Mouse (Mus musculus) yolk sac, embryonic 10.5 days (tissue): ENCODE measurements at regions not wholly inside any gene's neighbourhood (a gene's known extent, or its start where the extent isn't known, plus 50 kb on each side); places are given as distances from the start of the nearest gene placed in this dataset.
"Not testable (repeated sequence)": the region's sequence is repeated elsewhere in the genome, so short reads cannot be mapped to it uniquely, and the experiment has no call there.

ENCODE experiments used
- DNase-seq: peaks from one replicate; pipeline ENCODE4 v3.0.0-alpha.2; 2017; ENCODE audit warnings: low spot score

DNA sequence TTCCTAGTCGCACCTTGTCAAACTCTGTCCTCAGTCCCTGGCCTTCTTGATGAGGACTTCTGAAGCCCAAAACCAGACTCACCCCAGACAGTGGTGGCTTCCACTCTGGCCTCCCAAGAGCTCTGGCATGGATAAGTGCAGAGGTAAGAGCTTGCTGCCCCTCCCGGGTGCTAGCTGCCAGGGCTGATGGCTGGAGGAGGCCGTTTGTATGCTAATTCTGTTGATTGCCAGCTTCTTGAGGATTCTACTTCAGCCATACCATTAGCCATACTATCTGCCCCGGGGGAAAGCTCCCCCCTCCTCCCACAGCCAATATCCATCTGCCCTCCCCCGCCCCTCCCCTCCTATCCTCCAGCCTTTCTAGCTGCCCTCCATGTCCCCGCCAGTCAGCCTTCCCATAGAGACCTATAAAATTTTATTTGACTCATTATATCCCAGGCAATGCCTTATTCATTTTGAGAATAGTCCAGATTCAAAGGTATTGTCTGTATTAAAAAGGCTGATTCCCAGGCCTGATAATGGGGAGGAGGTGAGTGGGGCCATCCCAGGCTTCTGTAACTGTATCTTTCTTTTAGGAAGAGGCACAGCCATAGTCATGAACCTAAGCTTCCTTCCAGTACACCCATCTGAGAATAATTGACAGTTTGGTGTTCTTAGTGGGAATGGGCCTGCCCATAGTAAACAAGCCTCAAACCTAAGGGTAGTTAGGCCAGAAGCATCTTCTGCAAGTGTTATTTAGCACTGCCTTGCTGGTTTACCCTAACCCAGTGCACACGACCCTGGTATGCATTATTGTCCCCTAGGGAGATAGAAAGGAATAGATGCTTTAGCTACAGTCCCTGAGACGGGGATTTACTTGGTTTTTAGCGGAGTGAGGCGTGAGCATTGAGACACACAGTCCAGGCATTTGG is 239.2 kb upstream of the 1700012A03Rik start:
- DNase-seq = no peak

DNA sequence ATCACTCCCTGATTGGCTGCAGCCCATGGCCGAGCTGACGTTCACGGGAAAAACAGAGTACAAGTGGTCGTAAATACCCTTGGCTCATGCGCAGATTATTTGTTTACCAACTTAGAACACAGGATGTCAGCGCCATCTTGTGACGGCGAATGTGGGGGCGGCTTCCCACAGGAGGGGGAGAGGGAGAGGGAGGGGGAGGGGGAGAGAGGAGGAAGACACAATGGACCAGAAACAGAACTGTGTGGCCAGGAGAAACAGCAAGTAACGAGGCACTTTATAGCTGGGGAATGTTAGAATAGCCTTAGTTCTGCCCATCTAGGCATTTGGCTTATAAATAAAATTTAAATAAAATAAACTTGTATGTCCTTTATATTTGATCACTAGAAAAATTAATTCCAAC is 240.7 kb upstream of the Podxl start:
- DNase-seq = not testable (repeated sequence)

DNA sequence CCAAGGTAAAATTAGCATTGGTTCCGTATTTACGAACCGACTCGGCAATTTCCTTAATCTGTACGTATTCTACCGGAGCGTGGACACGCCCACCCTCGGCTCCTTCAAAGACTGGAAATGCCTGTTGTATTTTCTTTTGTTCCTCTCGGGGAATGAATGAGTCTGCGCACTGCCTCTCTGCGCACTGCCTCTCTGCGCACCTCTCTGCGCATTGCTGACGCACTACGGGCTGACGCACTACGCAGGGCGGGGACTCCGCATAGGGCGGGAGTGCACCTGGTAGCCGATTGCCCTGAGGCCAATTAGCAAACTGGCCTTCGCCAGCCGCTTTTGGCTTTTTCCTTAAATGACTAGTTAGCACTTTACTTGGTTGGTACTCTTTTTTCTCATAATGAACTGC is 239.4 kb upstream of the Podxl start:
- DNase-seq = not testable (repeated sequence)

DNA sequence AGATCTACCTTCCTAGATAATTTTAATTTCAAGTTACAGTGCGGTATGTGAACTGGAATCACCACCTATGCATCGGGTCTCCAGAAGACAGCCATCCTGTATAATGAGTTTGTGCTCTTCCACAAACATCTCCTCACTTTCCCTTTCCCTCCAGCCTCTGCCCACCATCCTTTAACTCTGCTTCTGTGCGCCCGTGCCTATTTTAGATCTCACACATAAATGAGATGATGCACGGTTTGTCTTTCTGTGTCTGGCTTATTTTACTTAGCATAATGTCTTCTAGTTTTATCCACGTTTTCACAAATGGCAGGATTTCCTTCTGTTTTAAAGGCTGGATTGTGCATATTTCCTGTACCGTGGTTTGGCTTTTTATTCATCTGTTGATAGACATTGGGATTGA is 227.8 kb upstream of the Podxl start:
- no peak for DNase-seq

DNA sequence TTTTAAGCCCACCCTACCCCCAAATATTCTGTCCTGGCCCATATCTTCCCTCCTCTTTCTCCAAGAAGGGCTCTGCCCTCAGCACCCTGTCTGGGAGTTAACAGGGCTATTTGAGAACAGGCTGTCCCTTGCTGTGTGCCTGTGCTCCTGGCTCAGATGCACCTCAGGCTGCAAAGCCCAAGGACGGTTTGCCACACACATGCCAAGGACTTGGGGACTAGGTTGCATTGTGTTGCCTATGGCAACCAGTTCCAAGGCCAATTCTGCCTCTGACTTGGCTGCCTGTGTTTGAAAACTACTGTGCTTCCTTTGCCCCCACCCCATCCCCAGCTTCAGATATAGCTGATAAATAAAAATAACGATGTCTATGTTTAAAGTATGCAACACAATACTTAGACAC is 227.1 kb upstream of the Podxl start:
- DNase-seq = no peak

DNA sequence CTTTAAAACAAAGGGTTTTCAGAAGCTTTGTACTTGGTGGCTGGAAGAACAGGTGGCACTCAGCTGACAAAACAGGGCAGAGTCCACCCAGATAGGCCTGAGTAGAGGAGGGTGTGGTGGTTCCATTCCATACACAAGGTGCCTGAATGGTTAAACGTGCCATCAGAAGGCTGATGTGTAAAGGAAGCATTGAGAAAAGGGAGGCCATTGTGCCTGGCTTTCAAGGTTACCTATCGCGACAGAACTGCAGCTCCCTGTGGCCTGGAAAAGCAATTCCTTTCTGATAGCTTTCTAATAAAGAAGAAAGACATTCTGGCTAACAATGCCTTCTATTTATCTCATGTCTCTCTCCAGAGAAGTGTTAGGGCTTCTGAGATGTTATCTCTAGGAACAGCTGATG is 213.1 kb upstream of the Podxl start:
- DNase-seq = no peak

DNA sequence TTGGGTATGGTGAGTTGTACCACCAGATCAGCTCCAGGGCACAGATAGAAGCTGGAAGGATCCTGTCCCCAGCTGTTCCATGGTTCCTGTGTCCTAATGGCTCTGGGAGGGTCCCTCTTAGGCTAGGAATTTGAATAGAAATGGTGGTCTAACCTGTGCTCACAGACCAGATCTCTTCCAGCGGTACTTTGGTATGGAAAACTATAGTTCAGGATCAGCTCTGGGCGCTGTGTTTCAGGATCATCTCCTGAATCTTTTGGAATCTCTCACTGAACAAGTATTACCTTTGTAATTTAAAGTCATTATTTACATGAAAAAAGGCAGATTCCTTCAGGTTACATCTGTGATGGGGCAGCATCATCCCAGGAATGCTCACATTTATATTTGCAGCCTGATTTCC is 208.1 kb upstream of the Podxl start:
- no peak for DNase-seq

DNA sequence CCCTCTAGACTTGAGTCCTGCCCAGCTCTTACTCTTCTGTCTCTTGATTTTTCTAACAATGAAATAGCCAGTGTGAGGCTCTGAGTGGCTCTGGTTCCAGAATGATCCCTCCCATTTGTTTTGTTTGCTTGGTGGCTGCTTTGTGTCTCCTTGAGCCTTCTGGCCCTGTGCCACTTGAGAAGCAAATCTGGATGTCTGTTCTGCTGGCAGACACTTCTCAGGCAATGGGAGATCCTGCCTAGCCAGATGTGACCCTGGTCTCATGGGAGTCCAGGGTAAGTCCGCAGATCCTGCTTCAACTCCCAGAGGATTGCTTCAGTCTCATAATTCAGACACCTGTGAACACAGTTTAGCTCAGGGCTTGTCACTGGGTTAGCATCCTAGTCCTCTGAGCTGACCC is 181.8 kb upstream of the Podxl start:
- DNase-seq = no peak

DNA sequence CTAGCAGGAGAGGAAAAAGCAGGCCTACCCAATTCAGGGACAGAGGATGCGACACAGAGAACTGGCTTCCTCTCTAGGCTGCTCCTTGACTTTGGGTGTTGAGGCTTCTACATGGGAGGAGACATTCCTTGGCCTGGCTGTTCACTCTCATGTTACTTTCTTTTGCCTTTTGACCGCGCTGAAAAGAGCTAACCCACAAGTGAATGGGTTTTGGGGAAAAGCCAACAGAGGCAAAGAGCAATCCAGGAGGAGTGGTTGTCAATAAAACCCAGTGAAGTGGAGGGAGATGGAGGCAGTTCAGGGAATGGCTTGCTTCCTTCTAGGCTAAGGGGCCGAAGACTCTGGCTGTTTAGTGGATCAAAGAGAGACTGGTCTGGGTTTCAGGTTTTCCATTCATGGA is 167.6 kb upstream of the Podxl start:
- no peak for DNase-seq

DNA sequence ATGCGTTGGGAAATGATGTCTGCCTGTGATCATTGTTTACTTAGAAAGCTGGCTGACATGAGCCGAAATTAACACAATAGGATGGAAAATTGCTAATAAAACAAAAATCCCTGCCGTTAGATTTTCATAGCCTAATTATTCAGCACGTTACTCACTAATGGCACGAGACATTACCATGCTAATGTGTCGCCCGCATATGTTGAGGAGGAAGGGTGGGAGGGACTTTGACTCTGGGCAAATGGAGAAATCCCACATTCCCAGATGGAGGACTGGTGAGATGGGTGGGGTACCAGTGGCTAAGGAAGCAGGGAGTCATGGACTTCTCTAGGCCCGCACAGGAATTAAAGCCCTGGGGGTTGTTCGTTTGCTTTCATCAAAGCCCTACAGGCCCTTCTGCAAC is 155.8 kb upstream of the Podxl start:
- no peak for DNase-seq

DNA sequence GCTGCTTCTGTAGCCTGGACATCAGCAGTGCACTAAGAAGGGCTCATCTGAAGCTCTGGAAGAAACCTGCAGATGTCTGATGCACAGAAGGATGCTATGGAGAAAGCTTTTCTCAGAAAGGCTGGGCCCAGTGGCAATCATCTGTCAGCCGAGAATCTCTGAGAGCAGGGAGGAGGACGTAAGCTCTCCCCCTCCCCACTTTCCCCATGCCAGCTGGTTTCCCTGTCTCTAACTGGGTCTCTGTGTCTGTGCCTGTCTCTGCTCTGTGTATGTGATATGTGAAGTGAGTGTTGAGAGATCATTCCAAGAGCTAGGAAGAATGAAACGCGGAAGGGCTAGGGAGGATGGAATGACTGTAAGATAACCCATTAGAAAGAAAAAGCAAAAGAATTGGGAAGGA is 155.1 kb upstream of the Podxl start:
- DNase-seq = no peak

DNA sequence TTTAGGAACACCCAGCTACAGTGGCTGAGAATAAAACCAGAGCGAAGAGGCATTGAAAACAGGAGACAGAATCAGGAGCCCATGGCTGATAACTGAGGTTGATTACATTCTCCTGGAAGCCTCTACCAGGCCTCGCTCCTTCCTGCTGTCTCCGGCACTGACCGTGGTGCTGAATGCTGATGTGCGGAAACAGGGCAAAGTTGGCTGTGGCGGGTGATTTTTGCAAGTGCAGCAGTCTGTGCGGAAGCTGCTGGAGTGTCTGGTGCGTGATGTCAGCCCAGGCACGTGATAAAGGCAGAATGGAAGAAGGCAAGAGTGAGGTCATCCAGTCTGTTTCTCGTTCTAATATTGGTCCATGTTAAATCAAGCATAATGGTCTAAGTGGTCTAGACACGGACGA is 153.8 kb upstream of the Podxl start:
- peak; percentile 71 for DNase-seq

DNA sequence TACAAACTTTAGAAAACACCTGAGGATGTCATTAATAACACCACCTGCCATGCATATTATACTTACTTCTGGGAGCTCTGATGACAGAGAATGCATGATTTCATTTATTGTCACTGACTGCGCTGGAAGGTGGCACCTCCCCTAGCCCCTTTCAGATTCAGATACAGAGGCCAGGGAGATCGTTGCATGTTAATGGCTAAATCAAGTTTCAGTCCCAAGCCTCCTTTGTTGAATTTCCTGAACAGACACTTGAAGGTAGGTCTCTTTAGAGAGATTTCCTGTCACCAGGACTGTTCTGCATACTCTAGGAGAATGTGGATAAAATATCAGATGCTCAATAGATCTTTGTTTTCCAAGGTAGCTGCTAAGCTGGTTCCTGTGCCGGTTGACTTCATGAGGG is 143.5 kb upstream of the Podxl start:
- DNase-seq = no peak

DNA sequence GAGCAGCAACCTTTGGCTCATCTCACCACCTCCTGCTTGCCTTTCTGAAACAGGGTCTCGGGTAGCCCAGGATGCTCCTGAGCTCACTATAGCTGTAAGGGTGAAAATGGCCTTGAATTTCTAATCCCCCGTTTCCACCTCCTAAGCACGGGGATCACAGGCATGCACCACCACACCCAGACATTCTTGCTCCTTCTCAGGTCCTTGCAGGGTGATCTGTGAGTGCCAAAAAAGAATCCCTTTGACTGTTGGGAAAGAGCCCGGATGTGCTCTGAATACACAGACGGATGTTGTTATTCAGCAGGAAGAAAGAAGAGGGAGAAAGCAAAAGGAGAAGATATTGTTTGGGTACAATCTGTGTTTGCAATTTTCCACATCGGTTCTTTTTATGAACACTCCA is 140.4 kb upstream of the Podxl start:
- no peak for DNase-seq

DNA sequence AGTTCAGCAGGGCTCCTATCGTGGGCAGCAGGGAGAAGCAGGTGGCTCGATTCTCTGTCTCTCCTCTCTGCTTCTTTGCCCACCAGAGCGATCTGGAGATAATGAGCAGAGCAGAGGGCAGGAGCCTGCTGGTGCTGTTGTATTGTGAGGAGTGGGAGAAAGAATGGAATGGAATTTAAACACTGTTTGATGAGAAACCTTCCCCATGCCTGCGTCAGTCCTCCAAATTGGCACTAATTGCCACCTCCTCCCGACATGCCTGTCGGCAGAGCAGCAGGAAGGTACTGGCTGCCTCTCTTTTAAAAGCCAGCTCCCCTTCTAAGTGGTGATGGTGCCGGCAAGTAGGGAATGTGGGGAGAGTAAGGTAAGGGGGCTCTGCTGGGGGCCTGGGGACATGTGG is 139.2 kb upstream of the Podxl start:
- DNase-seq = no peak

DNA sequence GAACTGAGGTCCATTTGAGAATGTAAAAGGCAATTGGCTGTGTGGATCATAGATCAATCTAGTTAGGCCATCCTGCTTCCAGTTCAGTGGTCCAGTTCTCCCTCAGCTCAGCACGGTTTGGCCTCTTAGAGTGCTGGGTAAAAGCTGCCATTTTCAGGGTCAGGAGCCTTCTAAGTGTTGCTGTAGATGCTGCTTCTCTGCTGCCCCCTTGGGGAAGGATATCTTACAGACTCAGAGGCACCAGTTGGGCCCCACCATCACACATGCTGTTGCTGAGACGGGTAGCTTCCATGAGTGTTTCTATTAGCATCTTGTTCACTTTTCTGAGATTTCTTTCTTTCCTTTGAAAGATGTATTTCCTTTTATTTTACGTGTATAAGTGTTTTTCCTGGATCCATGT is 132.1 kb upstream of the Podxl start:
- no peak for DNase-seq

DNA sequence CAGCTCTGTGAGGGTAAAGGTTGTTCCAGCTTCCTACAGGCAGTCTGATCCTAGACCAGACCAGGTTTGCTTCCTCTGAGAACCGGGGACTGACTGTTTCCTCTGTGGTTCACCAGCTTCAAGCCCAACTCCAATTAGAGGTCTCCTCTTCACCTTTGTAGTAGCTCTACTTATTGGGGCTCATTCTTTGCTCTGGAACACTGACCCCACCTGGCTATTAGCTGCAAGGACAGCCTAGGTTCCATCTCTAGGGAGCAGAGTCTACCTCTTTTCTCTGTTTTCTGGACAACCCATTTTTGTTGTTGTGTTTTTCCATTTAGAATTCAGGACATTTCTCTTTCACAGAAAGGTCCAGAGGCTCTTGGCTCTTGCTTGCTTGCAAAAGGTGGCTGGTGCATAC is 129.3 kb upstream of the Podxl start:
- no peak for DNase-seq

DNA sequence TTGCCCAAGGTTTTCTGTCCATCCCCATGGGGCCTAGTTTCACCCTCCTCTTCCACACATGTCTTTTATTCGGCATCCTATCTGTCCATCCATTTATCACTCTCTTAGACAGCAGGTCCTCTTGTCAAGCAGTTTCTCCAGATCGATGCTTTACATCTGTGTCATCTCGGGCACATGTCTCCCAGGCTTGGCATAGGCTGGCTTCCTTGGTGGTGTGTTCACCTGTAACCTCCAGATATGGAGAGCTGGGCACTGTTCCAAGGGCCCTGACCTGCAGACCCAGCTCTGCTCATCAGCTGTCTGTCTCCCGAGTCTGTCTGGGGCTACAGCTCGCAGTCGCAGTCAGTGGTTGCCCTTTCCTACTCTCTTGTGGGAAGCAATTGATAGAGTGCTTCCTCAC is 128.2 kb upstream of the Podxl start:
- no peak for DNase-seq

DNA sequence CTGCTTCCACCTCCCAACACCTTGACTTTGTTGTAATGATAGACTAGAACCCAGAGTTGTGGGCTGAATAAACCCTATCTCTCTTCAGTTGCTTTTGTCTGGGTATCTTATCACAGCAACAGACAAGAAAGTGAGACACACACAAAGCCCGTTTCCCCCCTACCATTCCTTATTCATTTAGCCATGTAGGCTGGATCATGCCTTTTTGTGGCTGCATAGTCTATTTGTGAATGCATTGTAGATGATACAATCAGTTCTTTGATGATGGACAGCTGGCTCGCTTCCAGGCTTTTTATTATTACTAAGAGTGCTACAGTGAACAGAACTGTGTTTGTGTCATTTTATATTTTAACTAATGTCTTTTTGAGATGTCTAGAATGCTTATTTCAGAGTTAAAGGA is 116.3 kb upstream of the Podxl start:
- DNase-seq = no peak

DNA sequence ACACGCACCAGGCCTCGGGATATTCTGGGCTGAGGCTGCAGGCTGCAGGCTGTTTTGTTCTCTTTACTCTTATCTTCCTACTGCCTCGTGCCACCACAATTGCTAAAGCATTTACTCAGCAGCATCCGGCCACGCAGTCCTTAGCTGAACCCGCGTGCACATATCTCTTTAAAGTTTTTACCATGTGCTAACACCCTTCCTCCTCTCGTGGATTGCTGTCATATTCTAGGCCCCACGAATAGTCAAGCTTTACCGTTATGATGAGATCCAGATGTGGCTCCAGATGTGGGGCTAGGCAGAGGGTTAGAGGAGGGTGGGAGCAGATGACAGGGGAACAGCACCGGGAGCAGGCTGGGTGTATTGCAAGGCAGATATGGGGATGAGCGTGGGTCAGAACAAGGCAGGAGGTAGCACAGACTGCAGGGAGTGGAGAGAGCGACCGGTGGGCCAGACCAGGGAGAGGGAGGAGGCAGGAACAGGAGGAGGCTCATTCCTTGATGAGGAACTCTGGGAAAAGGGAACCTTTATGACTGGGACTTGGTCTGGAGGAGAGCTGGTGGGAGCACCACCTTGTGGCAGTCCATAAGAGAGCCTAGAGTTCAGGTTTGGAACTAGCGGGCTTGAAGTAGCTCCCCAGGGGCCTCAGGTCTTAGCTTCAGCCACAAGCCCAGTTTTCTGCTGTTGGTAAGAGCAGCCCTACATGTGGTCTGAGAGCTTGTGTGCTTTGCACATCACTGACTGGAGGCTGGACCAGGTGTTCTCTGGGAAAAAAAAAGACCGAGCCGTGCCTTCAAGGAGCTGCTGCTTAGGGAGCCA is 102.1 kb upstream of the Podxl start:
- no peak for DNase-seq

DNA sequence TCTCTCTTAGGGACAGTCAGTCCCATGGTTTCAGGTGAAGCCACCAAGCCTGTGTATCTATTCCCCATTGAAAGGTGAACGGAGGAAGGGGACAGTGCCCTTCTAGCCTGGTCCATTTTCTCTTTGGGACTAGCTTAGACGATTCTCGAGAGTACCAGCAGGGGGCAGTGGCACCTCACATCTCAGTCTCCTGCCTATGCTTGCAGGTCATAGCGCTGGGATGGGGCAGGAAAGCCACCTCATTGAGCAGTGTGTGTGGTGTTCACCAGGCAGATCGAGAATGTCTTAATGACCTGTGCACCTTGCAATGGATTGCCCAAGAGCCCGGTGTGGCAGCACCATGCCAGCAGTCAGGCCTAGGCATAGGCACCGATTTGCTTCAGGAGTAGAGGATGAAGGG is 100.7 kb upstream of the Podxl start:
- peak; percentile 38 for DNase-seq

DNA sequence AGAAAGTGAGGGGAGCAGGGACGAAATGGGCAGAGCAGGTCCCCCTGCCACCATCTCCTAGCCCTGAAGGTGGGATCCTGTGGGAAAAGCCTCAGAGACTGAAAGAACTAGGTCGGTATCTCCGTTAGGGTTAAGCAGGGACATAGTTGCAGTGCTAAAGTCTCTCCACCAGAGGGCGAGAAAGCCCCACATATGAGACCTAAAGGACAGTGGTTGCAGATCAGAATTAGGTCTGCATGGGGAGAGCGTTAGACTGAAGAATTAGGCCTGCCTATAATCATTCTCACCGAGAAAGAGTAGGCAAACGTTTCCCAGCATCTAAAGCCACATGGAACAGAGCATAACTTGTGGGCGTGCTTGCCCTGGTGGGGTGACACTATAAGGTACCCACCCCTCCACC is 97.0 kb upstream of the Podxl start:
- DNase-seq = peak; percentile 59

DNA sequence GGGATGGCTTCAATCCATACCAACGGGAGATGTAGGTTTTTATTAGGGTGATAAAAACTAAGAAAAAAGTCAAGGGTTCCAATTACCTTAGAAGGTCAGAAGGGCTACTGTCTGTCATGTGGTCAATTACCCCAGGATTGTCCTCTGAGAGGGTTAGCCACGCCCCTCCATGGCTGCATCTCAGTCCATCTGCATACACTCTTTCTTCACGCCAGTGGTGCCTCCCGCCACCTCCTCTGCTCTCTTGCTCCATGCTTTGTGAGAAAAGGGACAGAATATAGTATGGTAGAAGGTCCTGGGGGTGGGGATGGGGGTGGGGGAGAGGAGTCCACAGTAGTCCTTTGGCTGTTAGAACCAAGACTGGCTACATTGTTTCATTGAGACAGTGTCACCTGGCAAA is 96.1 kb upstream of the Podxl start:
- no peak for DNase-seq
